Mouse (Mus musculus) forebrain, embryonic 14.5 days (tissue): ENCODE measurements around the gene Ncor2. TPM values are rescaled to one million over a fixed set of nuclear protein-coding genes. Genes with fewer than 3 reads are reported as not detected.

Experiments used
- ATAC-seq: fragments of 200-750 bp; cut with Nextera tagmentation; 2 replicates; pipeline ENCODE4 v1.8.0; 2017; ENCODE audit warnings: mild to moderate bottlenecking, moderate library complexity
- DNase-seq: peaks from one replicate; pipeline ENCODE4 v3.0.0-alpha.2; 2015; ENCODE audit warnings: low spot score
- H3K27ac ChIP-seq: fragments of 300-500 bp; sonication (generic); 2 replicates; pipeline ENCODE4 v1.5.1; 2014; ENCODE audit warnings: low read depth, mild to moderate bottlenecking, control low read depth, low read length, moderate library complexity
- H3K27me3 ChIP-seq: fragments of 300-500 bp; sonication (generic); replicated peaks from 2 replicates; pipeline ENCODE4 v1.6.1; 2014; ENCODE audit warnings: low read length, control low read depth, mixed read lengths; ENCODE audit not compliant: control insufficient read depth, insufficient read depth
- H3K36me3 ChIP-seq: fragments of 300-500 bp; sonication (generic); 2 replicates; pipeline ENCODE4 v1.6.1; 2014; ENCODE audit warnings: low read length, control low read depth; ENCODE audit not compliant: control insufficient read depth, insufficient read depth
- H3K4me1 ChIP-seq: fragments of 300-500 bp; sonication (generic); 2 replicates; pipeline ENCODE4 v1.6.1; 2014; ENCODE audit warnings: antibody characterized with exemption, low read length, control low read depth; ENCODE audit not compliant: control insufficient read depth, insufficient read depth
- H3K4me2 ChIP-seq: fragments of 300-500 bp; sonication (generic); 2 replicates; pipeline ENCODE4 v1.6.1; 2014; ENCODE audit warnings: mild to moderate bottlenecking, control low read depth, low read length
- H3K4me3 ChIP-seq: fragments of 300-500 bp; sonication (generic); 2 replicates; pipeline ENCODE4 v1.5.1; 2014; ENCODE audit warnings: low read depth, low read length, control low read depth
- H3K9ac ChIP-seq: fragments of 300-500 bp; sonication (generic); 2 replicates; pipeline ENCODE4 v1.6.1; 2014; ENCODE audit warnings: mild to moderate bottlenecking, low read length, control low read depth, moderate library complexity
- H3K9me3 ChIP-seq: fragments of 300-500 bp; sonication (generic); replicated peaks from 2 replicates; pipeline ENCODE4 v1.6.1; 2016; ENCODE audit warnings: low read length, control low read depth, mixed read lengths; ENCODE audit not compliant: control insufficient read depth
- WGBS: fragments of 180-500 bp; shearing (Covaris S2); extraction: QIAGEN DNeasy Blood & Tissue Kit; methylation state at CpG from one replicate; pipeline ENCODE4 v1.1.7; 2014; 5-methylcytosine and 5-hydroxymethylcytosine counted together
- polyA plus RNA-seq: library from polyadenylated mRNA; unstranded; fragments of >200 nt; fragmentation: Nextera tagmentation; extraction: Ambion mirVana; gene quantifications from 2 replicates; pipeline ENCODE4 v1.2.1, GENCODE M21; 2014

Gene Ncor2
- polyA plus RNA-seq, 1 experiment from 2014 or later: 15.1 TPM

DNA sequence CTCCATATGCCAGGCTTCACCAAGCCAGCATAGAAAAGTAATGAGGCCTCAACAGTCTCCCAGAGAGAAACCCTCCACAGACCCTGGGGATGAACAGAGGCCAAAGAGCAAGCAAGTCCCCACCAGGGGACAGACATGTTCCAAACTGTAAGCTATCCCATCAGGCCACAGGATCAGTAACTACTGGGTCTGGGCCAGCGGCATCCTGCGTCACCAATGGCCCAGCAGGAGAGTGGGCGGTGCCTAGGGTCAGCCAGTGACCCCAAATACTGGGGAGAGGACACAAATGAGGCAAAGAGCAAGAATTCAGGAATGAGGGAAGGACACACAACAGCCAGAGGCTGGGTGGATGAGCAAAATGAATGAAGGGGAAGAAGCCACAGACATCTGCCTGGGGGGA is 55.8 kb downstream of the Ncor2 start:
- no peak for ATAC-seq
- H3K4me1 ChIP-seq: peaks cover 10% of the 10 kb centered on the region
- no peaks in the 10 kb centered on the region for H3K27me3 ChIP-seq
- H3K4me2 ChIP-seq: no peak overlapping the region
- no peak for DNase-seq
- peaks cover 29% of the 10 kb centered on the region for H3K36me3 ChIP-seq
- no peak overlapping the region for H3K9ac ChIP-seq
- 49% methylated on average over 3 of the region's 3 CpGs for WGBS
- no peak overlapping the region for H3K4me3 ChIP-seq
- no peak overlapping the region; the same call in 1 of the 2 replicates for H3K27ac ChIP-seq
- H3K9me3 ChIP-seq: no peaks in the 10 kb centered on the region

DNA sequence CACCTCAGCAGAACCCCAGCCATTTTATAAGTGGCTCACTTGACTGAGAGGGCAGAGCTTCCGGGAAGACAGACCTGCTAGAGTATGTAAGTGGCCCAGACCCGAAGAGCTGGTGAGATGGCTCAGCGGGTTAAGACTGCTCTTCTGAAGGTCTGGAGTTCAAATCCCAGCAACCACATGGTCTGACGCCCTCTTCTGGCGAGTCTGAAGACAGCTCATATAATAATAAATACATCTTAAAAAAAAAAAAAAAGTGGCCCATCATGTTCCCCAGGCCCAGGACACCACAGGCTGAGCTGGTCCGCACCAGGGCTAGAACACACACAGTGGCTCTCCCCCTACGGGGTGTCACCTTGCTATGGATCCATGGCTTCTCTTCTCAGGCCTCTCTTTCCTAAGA is 56.5 kb downstream of the Ncor2 start:
- Histone ChIP-seq H3K4me2 (no peak overlapping the region), H3K36me3 (peaks cover 35% of the 10 kb centered on the region), H3K9ac (no peak overlapping the region), H3K4me1 (peaks cover 10% of the 10 kb centered on the region), H3K9me3 (no peaks in the 10 kb centered on the region), H3K27ac (no peak overlapping the region; the same call in 1 of the 2 replicates), H3K4me3 (no peak overlapping the region), H3K27me3 (no peaks in the 10 kb centered on the region)
- ATAC-seq: no peak
- WGBS: 84% methylated on average over 7 of the region's 7 CpGs
- DNase-seq: no peak

DNA sequence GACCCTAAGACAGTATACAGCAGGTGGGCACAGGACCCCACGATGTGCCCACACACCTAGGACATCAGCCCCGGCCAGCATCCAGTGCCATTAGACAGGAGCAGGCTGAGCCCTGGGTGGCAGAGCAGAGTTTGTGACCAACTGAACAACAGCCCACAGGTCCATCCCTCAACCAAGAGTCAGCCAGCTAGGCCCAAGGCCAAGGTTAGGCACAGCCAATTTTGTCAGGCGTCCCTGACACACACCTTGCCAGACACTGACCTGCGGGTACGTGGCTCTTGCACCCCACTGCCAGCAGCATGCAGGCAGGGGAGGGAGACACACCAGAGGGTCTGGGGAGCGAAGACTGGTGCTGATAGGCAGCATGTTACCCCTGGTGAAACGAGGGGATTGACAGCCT is 57.0 kb downstream of the Ncor2 start:
- no peak for DNase-seq
- WGBS: 82% methylated on average over 7 of the region's 7 CpGs
- Histone ChIP-seq H3K9me3 (no peaks in the 10 kb centered on the region), H3K27me3 (no peaks in the 10 kb centered on the region), H3K27ac (no peak overlapping the region; the same call in 1 of the 2 replicates), H3K4me1 (peaks cover 10% of the 10 kb centered on the region), H3K36me3 (peaks cover 40% of the 10 kb centered on the region), H3K4me3 (no peak overlapping the region), H3K9ac (no peak overlapping the region), H3K4me2 (no peak overlapping the region)
- ATAC-seq: no peak

DNA sequence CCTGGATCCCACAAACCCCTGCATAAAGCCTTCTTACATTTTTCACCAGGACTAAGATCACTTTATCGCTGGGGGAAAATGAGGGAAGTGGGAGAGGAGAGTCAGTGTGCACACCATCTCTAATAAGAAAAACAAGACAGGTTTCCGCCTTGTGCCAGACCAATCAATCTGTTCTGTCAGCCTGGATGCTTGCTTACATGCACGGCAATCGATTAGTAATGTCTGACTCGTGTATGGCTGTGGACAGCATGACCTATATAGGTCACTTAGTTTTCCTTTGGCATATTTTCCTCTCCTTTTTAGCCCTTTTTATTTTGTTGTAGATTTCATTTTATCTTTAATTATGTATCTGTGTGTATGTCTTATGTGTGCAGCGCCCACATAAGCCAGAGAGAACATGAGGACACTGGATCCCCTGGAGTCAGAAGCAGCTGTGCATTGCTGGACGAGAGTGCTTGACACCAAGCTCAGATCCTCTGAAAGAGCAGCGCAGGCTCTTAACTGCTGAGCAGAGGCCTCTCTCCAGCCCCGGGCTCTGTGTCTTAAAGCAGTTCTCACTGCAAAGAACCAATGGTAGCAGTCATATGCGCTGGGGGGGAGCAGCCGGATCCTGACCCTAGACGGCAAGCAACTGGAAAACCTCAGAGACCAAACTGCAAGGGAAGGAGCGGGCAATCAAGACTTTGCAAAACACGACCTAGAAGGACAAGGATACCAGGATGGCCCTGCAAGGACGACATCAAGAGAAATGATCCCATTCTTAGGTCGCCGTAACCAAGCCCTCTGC is 58.3 kb downstream of the Ncor2 start:
- Histone ChIP-seq H3K4me1 (peaks cover 10% of the 10 kb centered on the region), H3K4me2 (no peak overlapping the region), H3K36me3 (peaks cover 51% of the 10 kb centered on the region), H3K9me3 (no peaks in the 10 kb centered on the region), H3K27me3 (no peaks in the 10 kb centered on the region), H3K9ac (no peak overlapping the region), H3K4me3 (no peak overlapping the region), H3K27ac (peak overlapping the region; percentile 60)
- no peak for ATAC-seq
- peak; percentile 54 for DNase-seq
- 80% methylated on average over 17 of the region's 17 CpGs for WGBS

DNA sequence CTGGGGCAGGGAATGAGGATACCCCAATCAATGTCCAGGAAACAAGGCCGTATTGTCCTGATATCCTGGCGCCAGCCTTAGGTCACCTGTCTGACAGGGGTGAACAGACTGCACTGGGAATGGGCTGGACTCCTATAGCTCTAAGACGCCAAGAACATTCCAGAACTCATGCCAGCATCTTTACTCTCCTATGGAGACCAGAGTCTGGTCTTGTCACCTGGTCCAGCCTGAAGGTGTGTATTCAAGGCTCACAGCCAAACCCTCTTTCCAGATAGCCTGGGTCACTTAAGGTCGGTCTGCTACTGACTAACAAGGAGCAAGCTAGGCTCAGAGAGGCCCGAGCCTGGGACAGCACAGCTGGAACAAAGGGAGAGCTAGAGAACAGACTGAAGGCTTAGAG is 61.8 kb downstream of the Ncor2 start:
- H3K27ac ChIP-seq: no peak overlapping the region
- WGBS: 80% methylated on average over 5 of the region's 5 CpGs
- H3K4me3 ChIP-seq: no peak overlapping the region
- no peak overlapping the region for H3K4me2 ChIP-seq
- no peaks in the 10 kb centered on the region for H3K27me3 ChIP-seq
- DNase-seq: no peak
- H3K4me1 ChIP-seq: peaks cover 16% of the 10 kb centered on the region
- no peak overlapping the region for H3K9ac ChIP-seq
- no peaks in the 10 kb centered on the region for H3K9me3 ChIP-seq
- no peak for ATAC-seq
- H3K36me3 ChIP-seq: peaks cover 58% of the 10 kb centered on the region

DNA sequence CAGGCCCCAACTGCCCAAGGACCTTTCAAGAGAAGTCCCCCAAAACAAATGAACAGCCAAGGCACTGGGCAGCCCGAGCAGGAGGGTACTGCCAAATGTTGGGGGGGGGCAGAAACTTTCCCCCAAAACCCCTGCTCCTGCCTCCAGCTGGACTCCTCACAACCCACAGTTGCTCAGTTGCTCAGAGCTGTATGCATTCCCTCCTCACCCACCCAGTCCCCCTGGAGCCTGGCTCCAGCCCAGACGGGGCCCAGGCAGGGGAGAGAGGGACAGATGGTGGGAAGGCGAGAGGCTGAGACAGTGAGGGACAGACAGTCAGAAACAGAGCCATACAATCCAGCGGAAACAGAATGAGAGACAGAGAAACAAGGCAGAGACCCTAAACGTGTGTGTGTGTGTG is 66.0 kb downstream of the Ncor2 start:
- Histone ChIP-seq H3K27me3 (no peaks in the 10 kb centered on the region), H3K27ac (peak overlapping the region; percentile 87), H3K9me3 (no peaks in the 10 kb centered on the region), H3K4me2 (no peak overlapping the region), H3K4me3 (no peak overlapping the region), H3K9ac (peak overlapping the region; percentile 8; the same call in 1 of the 2 replicates), H3K36me3 (peaks cover 63% of the 10 kb centered on the region), H3K4me1 (peaks cover 30% of the 10 kb centered on the region)
- ATAC-seq (peak; percentile 82), DNase-seq (peak; percentile 73)
- WGBS: 35% methylated on average over 5 of the region's 5 CpGs

DNA sequence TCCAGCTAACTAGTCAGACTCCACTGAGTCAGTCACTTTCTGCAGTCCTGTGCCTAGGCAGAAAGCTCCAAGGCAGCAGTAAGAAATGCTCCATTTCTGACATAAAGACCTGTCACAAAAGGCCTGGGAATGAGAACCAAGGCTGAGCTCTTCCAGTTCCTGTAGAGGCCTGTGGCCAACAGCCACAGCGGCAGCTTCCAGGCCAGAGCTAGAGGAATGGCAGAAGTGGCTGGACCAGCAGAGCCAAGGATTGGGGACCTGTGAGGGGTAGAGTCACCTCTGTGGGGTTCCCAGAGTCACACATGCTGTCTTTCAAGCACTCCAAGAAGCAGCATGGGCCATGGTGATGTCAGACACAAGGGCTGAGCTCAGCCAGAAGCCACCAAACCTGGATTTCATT is 66.4 kb downstream of the Ncor2 start:
- H3K4me3 ChIP-seq: no peak overlapping the region
- H3K27ac ChIP-seq: peak overlapping the region; percentile 87
- no peaks in the 10 kb centered on the region for H3K9me3 ChIP-seq
- no peak for DNase-seq
- ATAC-seq: no peak
- no peaks in the 10 kb centered on the region for H3K27me3 ChIP-seq
- H3K36me3 ChIP-seq: peaks cover 63% of the 10 kb centered on the region
- no peak overlapping the region for H3K4me2 ChIP-seq
- 77% methylated on average over 1 of the region's 1 CpGs for WGBS
- H3K4me1 ChIP-seq: peaks cover 30% of the 10 kb centered on the region
- no peak overlapping the region; the same call in 1 of the 2 replicates for H3K9ac ChIP-seq

DNA sequence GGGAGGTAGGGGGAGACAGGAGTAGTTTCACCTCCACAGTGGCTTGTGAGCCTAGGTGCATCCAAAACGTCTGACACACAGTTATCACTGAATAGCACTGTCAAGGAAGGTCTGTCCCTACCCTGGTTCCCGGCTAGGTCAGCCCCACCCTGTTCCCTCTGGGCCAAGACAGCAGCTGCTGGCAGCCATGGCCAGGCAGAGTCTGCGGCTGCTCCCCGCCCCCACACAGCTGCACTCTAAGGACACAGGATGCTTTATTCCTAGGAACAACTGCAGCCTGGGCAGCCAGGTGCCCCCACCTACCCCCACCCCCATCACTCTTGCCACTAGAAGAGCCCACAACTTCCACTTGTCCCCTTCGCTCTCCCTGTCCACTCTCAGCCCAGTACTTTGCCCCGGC is 67.9 kb downstream of the Ncor2 start:
- Histone ChIP-seq H3K9ac (no peak overlapping the region), H3K27me3 (no peaks in the 10 kb centered on the region), H3K4me3 (no peak overlapping the region), H3K27ac (peak overlapping the region; percentile 87), H3K4me1 (peaks cover 30% of the 10 kb centered on the region), H3K9me3 (no peaks in the 10 kb centered on the region), H3K4me2 (no peak overlapping the region), H3K36me3 (peaks cover 53% of the 10 kb centered on the region)
- ATAC-seq (peak; percentile 69), DNase-seq (peak; percentile 43)
- 49% methylated on average over 6 of the region's 6 CpGs for WGBS

DNA sequence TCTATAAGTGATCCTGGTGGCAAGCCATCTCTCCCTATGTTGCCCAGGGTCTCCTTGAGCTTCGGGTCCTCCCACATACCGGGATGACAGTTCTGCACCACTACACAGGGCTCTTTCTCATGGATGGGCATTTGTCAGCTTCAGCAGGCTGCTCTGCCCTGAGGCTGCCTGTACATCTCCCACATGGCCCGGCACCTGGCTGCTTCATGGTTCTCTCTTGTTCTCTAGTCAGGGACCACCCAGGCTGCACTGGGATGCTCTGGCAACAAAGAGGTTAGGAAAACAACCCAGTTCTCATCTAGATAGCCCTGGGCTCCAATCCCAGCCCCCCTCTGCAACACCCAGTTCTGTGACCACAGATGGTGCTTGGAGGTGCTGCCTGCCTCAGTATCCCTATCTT is 68.3 kb downstream of the Ncor2 start:
- Histone ChIP-seq H3K27ac (peak overlapping the region; percentile 87), H3K9me3 (no peaks in the 10 kb centered on the region), H3K9ac (no peak overlapping the region), H3K4me1 (peaks cover 30% of the 10 kb centered on the region), H3K27me3 (no peaks in the 10 kb centered on the region), H3K4me3 (no peak overlapping the region), H3K4me2 (no peak overlapping the region), H3K36me3 (peaks cover 53% of the 10 kb centered on the region)
- peak; percentile 58 for DNase-seq
- WGBS: 52% methylated on average over 3 of the region's 3 CpGs
- peak; percentile 40; the same call in 1 of the 2 replicates for ATAC-seq
